Mouse (Mus musculus) midbrain, embryonic 16.5 days (tissue): ENCODE measurements around the gene Brk1. TPM values are rescaled to one million over a fixed set of nuclear protein-coding genes. Genes with fewer than 3 reads are reported as not detected.

ENCODE experiments used
- ATAC-seq: fragments of 200-750 bp; cut with Nextera tagmentation; 2 replicates; pipeline ENCODE4 v1.8.0; 2017; ENCODE audit warnings: moderate TSS enrichment
- H3K27ac ChIP-seq: fragments of 300-500 bp; sonication (generic); 2 replicates; pipeline ENCODE4 v1.5.1; 2014; ENCODE audit warnings: mild to moderate bottlenecking, low read length, mixed read lengths
- H3K27me3 ChIP-seq: fragments of 300-500 bp; sonication (generic); 2 replicates; pipeline ENCODE4 v1.6.1; 2014; ENCODE audit warnings: low read depth, low read length, mixed read lengths; ENCODE audit not compliant: control insufficient read depth, insufficient read depth
- H3K36me3 ChIP-seq: fragments of 300-500 bp; sonication (generic); 2 replicates; pipeline ENCODE4 v1.6.1; 2014; ENCODE audit warnings: mild to moderate bottlenecking, low read length, moderate library complexity, mixed read lengths; ENCODE audit not compliant: control insufficient read depth, insufficient read depth
- H3K4me1 ChIP-seq: fragments of 300-500 bp; sonication (generic); 2 replicates; pipeline ENCODE4 v1.6.1; 2014; ENCODE audit warnings: mild to moderate bottlenecking, low read length, mixed read lengths; ENCODE audit not compliant: control insufficient read depth, insufficient read depth
- H3K4me2 ChIP-seq: fragments of 300-500 bp; sonication (generic); 2 replicates; pipeline ENCODE4 v1.6.1; 2014; ENCODE audit warnings: mild to moderate bottlenecking, low read length, mixed read lengths
- H3K4me3 ChIP-seq: fragments of 300-500 bp; sonication (generic); 2 replicates; pipeline ENCODE4 v1.5.1; 2014; ENCODE audit warnings: low read depth, mild to moderate bottlenecking, low read length, moderate library complexity, mixed read lengths
- H3K9ac ChIP-seq: fragments of 300-500 bp; sonication (generic); 2 replicates; pipeline ENCODE4 v1.6.1; 2014; ENCODE audit warnings: low read depth, low read length, mixed read lengths
- H3K9me3 ChIP-seq: fragments of 300-500 bp; sonication (generic); replicated peaks from 2 replicates; pipeline ENCODE4 v1.6.1; 2014; ENCODE audit warnings: mild to moderate bottlenecking, low read length, mixed read lengths; ENCODE audit not compliant: control insufficient read depth, poor library complexity, severe bottlenecking
- WGBS: fragments of 180-500 bp; shearing (Covaris S2); extraction: QIAGEN DNeasy Blood & Tissue Kit; methylation state at CpG from one replicate; pipeline ENCODE4 v1.1.7; 2014; 5-methylcytosine and 5-hydroxymethylcytosine counted together
- polyA plus RNA-seq: library from polyadenylated mRNA; unstranded; fragments of >200 nt; fragmentation: Nextera tagmentation; extraction: Ambion mirVana; gene quantifications from 2 replicates; pipeline ENCODE4 v1.2.1, GENCODE M21; 2015

Brk1 gene
- polyA plus RNA-seq, 1 experiment from 2014 or later = 250 TPM

DNA sequence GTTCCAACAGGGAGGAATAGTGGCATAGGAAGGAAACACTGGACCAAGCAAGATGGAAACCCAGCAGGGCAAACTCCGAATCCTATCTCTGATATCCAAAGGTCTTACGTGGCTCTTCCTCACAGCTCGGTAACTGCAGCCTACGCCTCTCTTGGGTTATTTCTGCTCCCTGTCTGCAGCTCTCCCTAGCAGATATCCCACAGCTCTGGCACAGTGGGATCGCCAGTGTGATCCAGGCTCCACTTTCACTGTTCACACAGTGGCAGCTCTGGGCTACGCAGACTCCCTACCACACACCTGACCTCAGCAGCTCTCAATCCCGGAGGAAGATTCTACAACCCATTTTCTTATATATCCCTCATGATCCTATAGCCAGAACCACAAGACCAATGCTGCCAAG, 9.6 kb downstream of the Brk1 start:
- Histone ChIP-seq H3K27me3 (no peaks in the 10 kb centered on the region), H3K4me3 (no peak overlapping the region), H3K9ac (no peak overlapping the region), H3K9me3 (no peaks in the 10 kb centered on the region), H3K4me2 (no peak overlapping the region), H3K36me3 (peaks cover 35% of the 10 kb centered on the region), H3K4me1 (no peaks in the 10 kb centered on the region), H3K27ac (no peak overlapping the region)
- no peak for ATAC-seq
- WGBS = 95% methylated on average over 7 of the region's 7 CpGs

DNA sequence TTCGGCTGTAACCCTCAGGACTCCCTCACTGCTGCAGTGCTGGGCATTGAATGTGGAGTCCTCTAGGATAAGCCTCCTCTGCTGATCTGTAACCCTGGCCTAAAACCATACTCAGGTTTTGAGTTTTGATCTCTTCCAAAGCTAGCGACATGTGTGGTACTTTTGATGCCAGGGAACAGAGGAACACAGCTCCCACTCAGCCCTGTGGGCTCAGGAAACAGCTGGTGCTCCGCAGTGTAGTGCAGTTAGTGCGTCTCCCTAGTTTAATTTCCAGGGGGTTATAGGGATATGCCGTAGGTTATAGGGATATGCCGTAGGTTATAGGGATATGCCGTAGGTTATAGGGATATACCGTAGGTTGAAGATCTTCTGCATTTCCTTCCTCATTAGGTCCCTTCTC, 10.4 kb downstream of the Brk1 start:
- peaks cover 35% of the 10 kb centered on the region for H3K36me3 ChIP-seq
- ATAC-seq = no peak
- H3K27me3 ChIP-seq = no peaks in the 10 kb centered on the region
- H3K27ac ChIP-seq = no peak overlapping the region
- WGBS = 97% methylated on average over 8 of the region's 8 CpGs
- H3K9ac ChIP-seq = no peak overlapping the region
- no peak overlapping the region for H3K4me3 ChIP-seq
- H3K9me3 ChIP-seq = no peaks in the 10 kb centered on the region
- H3K4me1 ChIP-seq = no peaks in the 10 kb centered on the region
- H3K4me2 ChIP-seq = no peak overlapping the region

DNA sequence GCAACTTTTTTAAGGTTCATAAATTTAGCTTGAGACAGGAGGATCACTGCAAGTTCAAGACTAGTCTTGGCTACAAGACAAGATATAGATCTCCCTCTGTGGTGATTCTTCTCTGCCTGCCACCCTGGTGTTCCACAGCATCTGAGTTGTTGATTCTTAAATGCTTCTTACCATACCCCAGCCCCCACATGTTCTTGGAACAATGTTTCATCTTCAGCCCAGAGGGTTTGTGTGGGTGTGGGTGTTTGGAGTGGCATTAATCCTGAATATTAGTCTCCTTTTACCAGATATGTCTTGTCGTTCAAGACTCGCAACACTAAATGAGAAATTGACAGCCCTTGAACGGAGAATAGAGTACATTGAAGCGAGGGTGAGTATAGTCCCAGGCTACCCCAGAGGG, 10.9 kb downstream of the Brk1 start:
- no peaks in the 10 kb centered on the region for H3K4me1 ChIP-seq
- H3K4me3 ChIP-seq = no peak overlapping the region
- H3K4me2 ChIP-seq = no peak overlapping the region
- no peak overlapping the region for H3K27ac ChIP-seq
- WGBS = 97% methylated on average over 4 of the region's 4 CpGs
- no peaks in the 10 kb centered on the region for H3K9me3 ChIP-seq
- no peaks in the 10 kb centered on the region for H3K27me3 ChIP-seq
- H3K9ac ChIP-seq = no peak overlapping the region
- no peak for ATAC-seq
- H3K36me3 ChIP-seq = peaks cover 34% of the 10 kb centered on the region

DNA sequence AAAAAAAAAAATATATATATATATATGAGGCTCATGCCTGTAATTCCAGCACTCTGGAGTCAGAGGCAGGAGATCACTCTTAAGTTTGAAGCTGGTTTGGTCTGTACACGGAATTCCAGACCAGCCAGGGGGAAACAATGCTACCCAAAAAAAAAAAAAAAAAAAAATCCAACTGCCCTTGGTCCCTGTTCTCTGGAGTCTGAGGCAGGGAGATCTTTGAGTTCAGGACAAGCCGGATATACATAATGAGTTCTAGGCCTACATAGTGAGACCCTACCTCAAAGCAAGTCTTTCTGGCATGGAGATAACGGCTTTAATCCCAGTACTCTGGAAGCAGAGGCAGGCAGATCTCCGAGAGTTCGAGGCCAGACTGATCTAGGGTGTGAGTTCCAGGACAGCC, 18.8 kb downstream of the Brk1 start:
- no peaks in the 10 kb centered on the region for H3K27me3 ChIP-seq
- no peaks in the 10 kb centered on the region for H3K9me3 ChIP-seq
- peaks cover 16% of the 10 kb centered on the region for H3K4me1 ChIP-seq
- no peak overlapping the region for H3K9ac ChIP-seq
- H3K4me3 ChIP-seq = peak overlapping the region; percentile 79
- ATAC-seq = no peak; the same call in 1 of the 2 replicates
- peaks cover 6% of the 10 kb centered on the region for H3K36me3 ChIP-seq
- peak overlapping the region; percentile 75 for H3K4me2 ChIP-seq
- 75% methylated on average over 5 of the region's 5 CpGs for WGBS
- peak overlapping the region; percentile 87 for H3K27ac ChIP-seq

DNA sequence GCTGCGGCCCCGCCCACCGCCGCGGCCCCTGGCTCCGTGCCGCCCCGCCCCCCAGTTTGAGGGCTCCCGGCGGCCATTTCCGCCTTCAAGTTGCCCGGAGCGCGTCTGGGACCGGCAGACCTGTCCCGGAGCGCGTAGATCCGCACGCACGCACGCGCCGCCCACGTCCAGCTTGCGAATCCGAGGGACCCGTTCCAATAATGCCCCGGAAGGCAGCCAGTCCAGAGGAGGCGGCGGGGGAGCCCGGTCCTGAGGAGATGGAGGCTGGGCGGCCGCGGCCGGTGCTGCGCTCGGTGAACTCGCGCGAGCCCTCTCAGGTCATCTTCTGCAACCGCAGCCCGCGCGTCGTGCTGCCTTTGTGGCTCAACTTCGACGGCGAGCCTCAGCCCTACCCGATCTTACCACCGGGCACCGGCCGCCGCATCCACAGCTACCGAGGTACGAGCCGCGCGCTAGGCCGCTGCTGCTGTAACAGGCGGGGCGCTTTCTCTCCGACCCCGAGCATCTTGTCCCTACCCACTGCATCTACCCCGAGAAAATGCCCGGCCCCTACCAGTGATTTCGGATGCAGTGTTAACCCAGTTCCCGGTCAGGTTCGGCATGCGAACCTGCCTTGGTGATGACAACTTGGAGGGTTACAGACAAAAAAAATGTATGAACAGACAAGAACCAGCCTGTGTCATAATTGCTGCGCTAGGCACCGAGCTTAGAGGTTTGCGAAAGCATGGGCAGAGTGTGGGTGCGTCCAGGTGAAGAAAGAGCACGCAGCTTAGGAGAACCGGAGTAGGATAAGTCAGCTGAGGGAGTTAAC, 19.6 kb downstream of the Brk1 start, which contains the start of gene Vhl:
TSS of gene Vhl (plus strand) at position 19 of the 811 bp plus-strand sequence.
- peaks cover 16% of the 10 kb centered on the region for H3K4me1 ChIP-seq
- peaks cover 8% of the 10 kb centered on the region for H3K36me3 ChIP-seq
- peak; percentile 86 for ATAC-seq
- H3K4me2 ChIP-seq = peak within 1 kb of the TSS; percentile 75
- H3K4me3 ChIP-seq = peak within 1 kb of the TSS; percentile 79
- peak within 1 kb of the TSS; percentile 87 for H3K27ac ChIP-seq
- WGBS = under 1% methylated on average over 71 of the region's 76 CpGs
- peak within 1 kb of the TSS; percentile 88 for H3K9ac ChIP-seq
- H3K9me3 ChIP-seq = no peaks in the 10 kb centered on the region
- no peaks in the 10 kb centered on the region for H3K27me3 ChIP-seq

DNA sequence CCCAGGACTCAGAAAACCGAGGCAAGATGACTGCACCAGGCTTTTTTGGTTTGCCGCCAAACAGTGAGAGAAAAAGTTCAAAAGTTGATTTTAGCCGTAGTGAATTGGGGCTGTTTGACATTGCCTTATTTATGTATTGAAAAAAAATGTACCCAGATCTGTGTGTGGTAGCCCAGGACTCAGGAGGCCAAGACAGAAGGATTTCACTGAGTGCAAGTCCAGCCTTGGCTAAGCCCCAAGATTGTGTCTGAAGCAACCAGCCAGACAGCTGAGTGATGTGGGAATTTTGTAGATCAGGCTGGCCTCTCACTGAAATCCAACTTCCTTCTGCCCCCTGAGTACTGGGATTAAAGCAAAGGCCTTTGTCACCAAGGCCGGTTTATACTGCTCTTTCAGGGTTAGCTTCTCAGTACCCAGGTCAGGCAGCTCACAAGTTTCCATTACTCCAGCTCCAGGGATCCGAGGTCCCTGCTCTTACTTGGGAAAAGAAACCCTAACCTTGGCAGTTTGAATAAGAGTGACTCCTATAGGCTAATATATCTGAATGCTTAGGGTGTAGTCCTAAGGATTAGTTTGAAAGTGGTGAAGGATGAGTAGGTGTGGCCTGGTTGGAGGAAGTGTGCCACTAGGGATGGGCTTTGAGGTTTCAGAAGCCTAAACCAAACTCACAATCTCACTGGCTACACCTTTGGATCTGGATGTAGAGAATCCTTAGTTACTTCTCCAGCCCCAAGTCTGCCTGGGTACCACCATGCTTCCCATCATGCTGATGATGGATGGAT, 20.6 kb downstream of the Brk1 start:
- no peaks in the 10 kb centered on the region for H3K9me3 ChIP-seq
- WGBS = 36% methylated on average over 5 of the region's 5 CpGs

DNA sequence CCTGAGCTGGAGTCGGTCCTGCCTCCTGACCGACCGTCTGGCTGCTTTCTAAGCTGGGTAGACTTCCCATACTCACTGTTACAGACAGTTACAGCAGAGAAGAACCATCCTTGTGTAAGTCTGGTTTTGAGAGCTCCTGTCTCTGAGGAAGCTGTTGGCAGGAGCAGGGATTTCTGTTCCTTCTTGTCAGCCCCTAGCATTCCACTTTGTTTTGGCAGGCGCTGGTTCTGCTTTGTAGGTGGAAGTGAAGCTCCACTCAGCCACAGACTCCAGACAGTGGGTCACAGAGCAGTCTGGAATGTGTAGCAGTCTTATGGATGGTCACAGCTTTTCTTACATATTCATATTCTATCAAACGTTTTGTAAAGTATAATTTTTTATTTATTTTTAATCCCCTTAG, 25.8 kb downstream of the Brk1 start:
- Histone ChIP-seq H3K9ac (no peak overlapping the region), H3K27me3 (no peaks in the 10 kb centered on the region), H3K27ac (no peak overlapping the region), H3K36me3 (peaks cover 32% of the 10 kb centered on the region), H3K4me2 (no peak overlapping the region), H3K9me3 (no peaks in the 10 kb centered on the region), H3K4me3 (no peak overlapping the region), H3K4me1 (peaks cover 9% of the 10 kb centered on the region)
- 85% methylated on average over 5 of the region's 5 CpGs for WGBS
- ATAC-seq = no peak

More for the DNA sequence above, 20.6 kb downstream of the Brk1 start:
- peaks cover 14% of the 10 kb centered on the region for H3K36me3 ChIP-seq
- ATAC-seq = no peak
- H3K27ac ChIP-seq = peak overlapping the region; percentile 87; the same call in 1 of the 2 replicates
- peaks cover 16% of the 10 kb centered on the region for H3K4me1 ChIP-seq
- no peaks in the 10 kb centered on the region for H3K27me3 ChIP-seq
- H3K4me2 ChIP-seq = peak overlapping the region; percentile 75
- peak overlapping the region; percentile 88 for H3K9ac ChIP-seq
- H3K4me3 ChIP-seq = peak overlapping the region; percentile 79

DNA sequence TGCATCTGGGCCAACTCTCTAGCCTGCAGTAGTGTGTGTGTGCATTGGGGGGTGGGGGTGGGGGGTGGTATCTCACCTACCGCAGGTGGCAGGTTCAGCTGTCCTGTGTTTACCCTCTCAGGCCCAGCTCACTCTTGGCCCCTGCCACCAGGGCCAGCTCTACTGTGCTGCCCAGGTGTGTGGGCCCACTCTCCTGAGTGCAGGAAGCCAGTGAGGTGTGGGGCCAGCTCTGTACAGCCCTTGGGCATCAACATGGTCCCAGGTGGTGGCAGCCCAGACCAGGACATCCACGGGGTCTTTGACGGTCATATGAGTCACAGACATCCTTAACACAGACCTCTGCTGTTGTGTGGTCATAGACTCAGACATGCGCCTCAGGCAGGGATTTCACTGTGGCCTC, 28.3 kb downstream of the Brk1 start:
- H3K9me3 ChIP-seq = no peaks in the 10 kb centered on the region
- H3K27ac ChIP-seq = no peak overlapping the region
- H3K9ac ChIP-seq = no peak overlapping the region
- no peak for ATAC-seq
- no peaks in the 10 kb centered on the region for H3K27me3 ChIP-seq
- H3K4me1 ChIP-seq = no peaks in the 10 kb centered on the region
- WGBS = 93% methylated on average over 4 of the region's 4 CpGs
- no peak overlapping the region for H3K4me2 ChIP-seq
- H3K4me3 ChIP-seq = no peak overlapping the region
- H3K36me3 ChIP-seq = peaks cover 31% of the 10 kb centered on the region
